Mouse (Mus musculus): ENCODE results near the gene Gm10837.

DNA sequence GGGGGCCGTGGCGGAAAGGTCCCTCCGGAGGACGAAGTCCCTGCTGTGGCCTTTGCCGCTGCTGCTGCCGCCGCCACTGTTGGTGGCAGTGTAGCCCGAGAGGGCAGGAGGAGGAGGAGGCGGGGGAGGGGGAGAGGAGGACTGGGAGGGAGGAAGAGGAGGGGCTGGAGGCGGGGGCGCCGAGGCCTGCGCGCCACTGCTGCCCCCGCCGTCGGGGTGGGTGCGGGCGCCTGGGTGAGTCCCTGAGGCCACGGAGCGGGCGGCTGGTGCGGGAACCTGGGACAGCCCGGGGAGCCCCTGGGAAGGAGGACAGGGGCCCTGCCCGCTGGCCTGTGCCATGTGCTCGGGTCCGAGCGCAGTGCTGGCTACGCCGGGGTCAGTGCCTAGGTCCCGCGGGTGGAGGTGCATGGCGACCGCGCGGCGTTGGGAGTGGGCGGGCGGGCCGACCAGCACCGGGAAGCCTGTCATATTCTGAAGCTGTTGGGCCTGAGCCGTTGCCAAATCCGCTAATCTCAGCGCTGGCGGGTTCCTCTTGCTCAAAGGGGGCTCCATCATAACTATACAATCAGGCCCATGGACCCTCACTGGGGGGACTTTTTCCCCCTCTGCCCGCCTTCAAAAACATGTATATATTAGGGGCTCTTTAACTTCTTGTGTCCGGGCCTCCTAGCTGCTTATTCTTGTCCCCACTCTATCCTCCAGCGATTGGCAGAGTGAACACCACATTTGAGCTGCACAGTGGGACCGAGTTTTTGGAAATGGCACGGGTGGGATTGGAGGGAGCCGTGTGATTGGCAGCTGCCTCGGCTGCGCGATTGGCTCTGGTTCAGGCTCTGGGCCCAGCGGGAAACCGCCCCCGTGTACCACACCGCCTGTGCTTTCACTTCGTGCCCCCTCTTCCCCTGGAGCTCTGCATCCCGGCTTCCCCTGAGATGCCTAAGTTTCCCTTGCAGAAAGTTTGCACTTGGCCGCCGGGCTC lies 25.3 kb upstream of the Gm10837 start, which contains the start of gene Zic5:
- TF ChIP-seq CTCF (IDR thresholded peaks at IDR 0.05; ENCODE audit: low read depth) (no peak), EP300 (IDR thresholded peaks at IDR 0.05; ENCODE audit: low read depth) (no peak)

All from liver, postnatal 0 days (tissue).